Mouse (Mus musculus): ENCODE data around the gene Dlg4. TPM values are rescaled to one million over a fixed set of nuclear protein-coding genes. Genes with fewer than 3 reads are reported as not detected.
A peak's percentile ranks its signal among the peaks of the same experiment; 100 is the strongest.

The Dlg4 gene
- polyA plus RNA-seq, 1 experiment from 2014 or later = 4.7 TPM

DNA sequence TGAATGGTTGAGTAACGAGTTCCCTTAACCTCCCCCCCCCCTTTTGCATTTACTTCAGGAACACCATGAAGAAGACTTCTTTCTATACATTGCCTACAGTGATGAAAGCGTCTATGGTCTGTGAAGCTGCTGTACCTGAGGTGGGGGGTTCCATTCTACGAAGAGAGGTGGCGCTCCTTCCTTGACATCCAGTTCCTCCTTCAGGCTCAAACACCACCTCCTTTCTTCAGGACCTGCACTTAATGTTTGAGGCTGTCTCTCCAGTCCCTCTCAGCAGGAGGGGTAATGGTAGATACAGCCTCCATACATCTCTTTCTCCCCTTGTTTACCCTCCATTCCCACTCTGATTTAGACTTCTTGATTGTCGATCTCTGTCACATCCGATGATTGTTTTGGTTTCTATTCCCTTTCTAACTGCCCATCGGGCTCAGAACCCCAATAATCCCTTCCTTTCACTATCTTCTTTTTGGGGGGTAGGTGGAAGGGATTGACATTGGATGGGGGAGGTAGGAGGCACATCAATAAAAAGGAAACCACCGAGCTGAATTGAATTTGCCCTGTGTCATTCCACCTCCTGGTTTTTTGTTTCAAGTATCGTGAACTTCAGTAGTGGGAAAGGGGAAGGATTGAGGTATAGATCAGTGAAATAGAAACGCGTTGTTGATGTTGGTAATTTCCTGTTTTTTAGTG is 22.2 kb upstream of the Dlg4 start:
- 86% methylated on average over 11 of the region's 11 CpGs for WGBS
- no peak for ATAC-seq (replicated peaks; ENCODE audit: extremely low read depth, insufficient read depth, low FRiP score)
- H3K27me3 ChIP-seq (ENCODE audit: control insufficient read depth, insufficient read depth, low read length) = no peaks in the 10 kb centered on the region
- H3K36me3 ChIP-seq (ENCODE audit: control insufficient read depth, insufficient read depth) = peaks cover 37% of the 10 kb centered on the region
- peak overlapping the region; percentile 58; the same call in 1 of the 2 replicates for H3K4me2 ChIP-seq (ENCODE audit: low read depth, low read length)
- H3K4me3 ChIP-seq (ENCODE audit: low read length) = no peak overlapping the region
- no peak overlapping the region for H3K27ac ChIP-seq (ENCODE audit: low read length)
- H3K4me1 ChIP-seq (ENCODE audit: control insufficient read depth, insufficient read depth, low read length) = peaks cover 22% of the 10 kb centered on the region
- no peaks in the 10 kb centered on the region for H3K9me3 ChIP-seq (replicated peaks; ENCODE audit: control insufficient read depth, low read length)
- H3K9ac ChIP-seq (ENCODE audit: low read length) = no peak overlapping the region

DNA sequence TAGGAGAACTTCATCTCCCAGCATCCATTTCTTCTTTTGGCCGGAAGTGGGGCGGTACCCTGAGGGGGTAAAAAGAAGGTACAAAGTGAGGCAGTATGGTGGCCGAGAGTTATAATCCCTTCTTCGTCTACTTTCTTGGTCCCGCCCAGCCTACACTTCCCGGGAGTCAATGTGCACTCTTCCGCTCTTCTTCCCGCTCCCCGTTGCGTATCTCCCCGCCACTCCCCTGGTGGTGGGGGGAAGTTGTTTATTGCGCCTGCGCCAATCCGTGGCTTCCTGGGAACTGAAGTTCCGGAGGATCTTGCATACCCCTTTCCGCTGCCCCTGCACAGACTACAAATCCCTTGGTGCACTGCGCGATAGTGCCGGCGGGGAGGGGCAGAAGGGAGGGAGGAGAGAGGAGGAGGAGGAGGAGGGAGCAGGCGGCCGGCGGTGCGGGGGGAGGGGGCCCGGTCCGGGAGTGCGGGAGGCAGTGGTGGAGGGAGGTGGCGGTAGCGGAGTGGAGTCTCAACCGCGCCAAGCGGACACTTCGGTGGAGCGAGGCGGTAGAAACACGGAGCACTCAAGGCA is 21.3 kb upstream of the Dlg4 start, which contains the start of gene Phf23:
Gene Phf23, plus strand, starts transcription at position 387 of the 570 bp plus-strand sequence.
- Histone ChIP-seq H3K4me1 (ENCODE audit: control insufficient read depth, insufficient read depth, low read length) (peaks cover 20% of the 10 kb centered on the region), H3K4me2 (ENCODE audit: low read depth, low read length) (peak within 1 kb of the TSS; percentile 65), H3K27me3 (ENCODE audit: control insufficient read depth, insufficient read depth, low read length) (no peaks in the 10 kb centered on the region), H3K9ac (ENCODE audit: low read length) (peak within 1 kb of the TSS; percentile 90), H3K4me3 (ENCODE audit: low read length) (peak within 1 kb of the TSS; percentile 93), H3K9me3 (replicated peaks; ENCODE audit: control insufficient read depth, low read length) (no peaks in the 10 kb centered on the region), H3K36me3 (ENCODE audit: control insufficient read depth, insufficient read depth) (peaks cover 35% of the 10 kb centered on the region), H3K27ac (ENCODE audit: low read length) (peak within 1 kb of the TSS; percentile 99)
- peak; percentile 74 for ATAC-seq (replicated peaks; ENCODE audit: extremely low read depth, insufficient read depth, low FRiP score)
- under 1% methylated on average over 36 of the region's 36 CpGs for WGBS

GRCm38 (mm10) chr11:69996161-69997061 is 20.3 kb upstream of the Dlg4 start:
- Histone ChIP-seq H3K4me1 (ENCODE audit: control insufficient read depth, insufficient read depth, low read length) (peaks cover 21% of the 10 kb centered on the region), H3K27ac (ENCODE audit: low read length) (peak overlapping the region; percentile 99), H3K9me3 (replicated peaks; ENCODE audit: control insufficient read depth, low read length) (no peaks in the 10 kb centered on the region), H3K9ac (ENCODE audit: low read length) (peak overlapping the region; percentile 90), H3K27me3 (ENCODE audit: control insufficient read depth, insufficient read depth, low read length) (no peaks in the 10 kb centered on the region), H3K4me2 (ENCODE audit: low read depth, low read length) (peak overlapping the region; percentile 65), H3K4me3 (ENCODE audit: low read length) (peak overlapping the region; percentile 93), H3K36me3 (ENCODE audit: control insufficient read depth, insufficient read depth) (peaks cover 35% of the 10 kb centered on the region)
- 1% methylated on average over 66 of the region's 66 CpGs for WGBS
- peak; percentile 4 for ATAC-seq (replicated peaks; ENCODE audit: extremely low read depth, insufficient read depth, low FRiP score)

GRCm38 (mm10) chr11:69997070-69997509 is 19.7 kb upstream of the Dlg4 start:
- Histone ChIP-seq H3K9me3 (replicated peaks; ENCODE audit: control insufficient read depth, low read length) (no peaks in the 10 kb centered on the region), H3K4me3 (ENCODE audit: low read length) (peak overlapping the region; percentile 93), H3K9ac (ENCODE audit: low read length) (peak overlapping the region; percentile 90), H3K27ac (ENCODE audit: low read length) (peak overlapping the region; percentile 99), H3K27me3 (ENCODE audit: control insufficient read depth, insufficient read depth, low read length) (no peaks in the 10 kb centered on the region), H3K4me1 (ENCODE audit: control insufficient read depth, insufficient read depth, low read length) (peaks cover 28% of the 10 kb centered on the region), H3K36me3 (ENCODE audit: control insufficient read depth, insufficient read depth) (peaks cover 35% of the 10 kb centered on the region), H3K4me2 (ENCODE audit: low read depth, low read length) (peak overlapping the region; percentile 65)
- WGBS = 0% methylated on average over 33 of the region's 44 CpGs
- peak; percentile 56 for ATAC-seq (replicated peaks; ENCODE audit: extremely low read depth, insufficient read depth, low FRiP score)

- Histone ChIP-seq H3K9me3 (replicated peaks; ENCODE audit: control insufficient read depth, low read length) (no peaks in the 10 kb centered on the region), H3K4me3 (ENCODE audit: low read length) (no peak overlapping the region), H3K27me3 (ENCODE audit: control insufficient read depth, insufficient read depth, low read length) (no peaks in the 10 kb centered on the region), H3K4me2 (ENCODE audit: low read depth, low read length) (no peak overlapping the region), H3K9ac (ENCODE audit: low read length) (no peak overlapping the region), H3K4me1 (ENCODE audit: control insufficient read depth, insufficient read depth, low read length) (peaks cover 30% of the 10 kb centered on the region), H3K36me3 (ENCODE audit: control insufficient read depth, insufficient read depth) (peaks cover 30% of the 10 kb centered on the region), H3K27ac (ENCODE audit: low read length) (no peak overlapping the region)
- no peak for ATAC-seq (replicated peaks; ENCODE audit: extremely low read depth, insufficient read depth, low FRiP score)
- WGBS = 90% methylated on average over 27 of the region's 27 CpGs
These were observed 17.9 kb upstream of the Dlg4 start for GRCm38 (mm10) chr11:69998567-69999491.

GRCm38 (mm10) chr11:69999666-70000065 is 17.1 kb upstream of the Dlg4 start:
- H3K9ac ChIP-seq (ENCODE audit: low read length) = no peak overlapping the region
- 85% methylated on average over 8 of the region's 8 CpGs for WGBS
- ATAC-seq (replicated peaks; ENCODE audit: extremely low read depth, insufficient read depth, low FRiP score) = no peak
- peaks cover 22% of the 10 kb centered on the region for H3K36me3 ChIP-seq (ENCODE audit: control insufficient read depth, insufficient read depth)
- H3K27ac ChIP-seq (ENCODE audit: low read length) = peak overlapping the region; percentile 93; the same call in 1 of the 2 replicates
- H3K27me3 ChIP-seq (ENCODE audit: control insufficient read depth, insufficient read depth, low read length) = no peaks in the 10 kb centered on the region
- no peak overlapping the region for H3K4me2 ChIP-seq (ENCODE audit: low read depth, low read length)
- peaks cover 30% of the 10 kb centered on the region for H3K4me1 ChIP-seq (ENCODE audit: control insufficient read depth, insufficient read depth, low read length)
- no peaks in the 10 kb centered on the region for H3K9me3 ChIP-seq (replicated peaks; ENCODE audit: control insufficient read depth, low read length)
- no peak overlapping the region for H3K4me3 ChIP-seq (ENCODE audit: low read length)

DNA sequence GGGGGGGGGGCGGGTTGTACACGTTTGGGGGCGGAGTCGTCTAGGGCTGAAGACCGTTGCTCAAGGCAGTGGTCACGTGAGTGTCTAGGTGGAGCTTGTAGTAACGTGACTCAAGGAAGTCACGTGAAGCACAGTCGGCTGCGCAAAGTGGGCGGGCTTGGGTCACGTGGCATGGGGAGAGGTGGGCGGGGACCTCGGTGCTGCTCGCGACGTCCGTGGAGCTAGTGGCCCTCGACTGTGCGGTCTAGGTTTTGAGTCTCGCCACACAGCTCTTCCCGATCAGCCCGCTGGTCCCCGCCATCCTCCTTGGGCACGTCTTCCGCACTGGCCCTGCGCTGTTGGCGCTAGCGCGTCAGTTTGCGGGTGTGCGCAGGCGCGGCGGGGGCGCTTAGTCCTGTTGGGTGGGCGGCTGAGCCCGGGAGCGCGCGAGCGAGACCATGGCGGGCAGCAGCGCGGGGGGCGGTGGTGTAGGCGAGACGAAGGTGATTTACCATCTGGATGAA is 16.3 kb upstream of the Dlg4 start, which contains the start of gene Dvl2:
Gene Dvl2, plus strand, starts transcription at position 200 of the 503 bp plus-strand sequence.
- H3K9ac ChIP-seq (ENCODE audit: low read length) = peak within 1 kb of the TSS; percentile 87
- H3K4me1 ChIP-seq (ENCODE audit: control insufficient read depth, insufficient read depth, low read length) = peaks cover 28% of the 10 kb centered on the region
- H3K27ac ChIP-seq (ENCODE audit: low read length) = peak within 1 kb of the TSS; percentile 93
- no peaks in the 10 kb centered on the region for H3K27me3 ChIP-seq (ENCODE audit: control insufficient read depth, insufficient read depth, low read length)
- peak; percentile 46 for ATAC-seq (replicated peaks; ENCODE audit: extremely low read depth, insufficient read depth, low FRiP score)
- peaks cover 26% of the 10 kb centered on the region for H3K36me3 ChIP-seq (ENCODE audit: control insufficient read depth, insufficient read depth)
- no peaks in the 10 kb centered on the region for H3K9me3 ChIP-seq (replicated peaks; ENCODE audit: control insufficient read depth, low read length)
- H3K4me2 ChIP-seq (ENCODE audit: low read depth, low read length) = peak within 1 kb of the TSS; percentile 78
- peak within 1 kb of the TSS; percentile 75 for H3K4me3 ChIP-seq (ENCODE audit: low read length)
- WGBS = under 1% methylated on average over 48 of the region's 48 CpGs

DNA sequence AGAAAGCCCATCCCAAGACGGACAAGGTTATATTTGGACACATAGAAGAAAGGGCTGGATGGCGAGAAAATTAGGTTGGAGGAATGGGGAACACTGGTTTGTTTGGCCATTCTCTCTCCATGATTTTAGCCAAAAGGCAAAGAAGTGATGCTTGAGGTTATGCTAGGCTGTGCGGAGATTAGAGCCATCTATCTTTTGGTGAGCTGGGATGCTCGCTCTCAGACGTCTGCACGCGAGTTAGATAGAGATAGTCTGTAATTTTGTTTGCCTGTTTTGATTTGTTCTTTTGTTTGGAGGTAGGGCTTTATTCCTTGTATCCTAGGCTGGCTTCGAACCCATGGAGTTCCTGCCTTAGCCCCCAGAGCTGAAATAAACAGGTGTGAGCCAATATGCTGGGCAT is 15.6 kb upstream of the Dlg4 start:
- Histone ChIP-seq H3K4me3 (ENCODE audit: low read length) (peak overlapping the region; percentile 75), H3K9me3 (replicated peaks; ENCODE audit: control insufficient read depth, low read length) (no peaks in the 10 kb centered on the region), H3K27me3 (ENCODE audit: control insufficient read depth, insufficient read depth, low read length) (no peaks in the 10 kb centered on the region), H3K9ac (ENCODE audit: low read length) (peak overlapping the region; percentile 87), H3K4me1 (ENCODE audit: control insufficient read depth, insufficient read depth, low read length) (peaks cover 28% of the 10 kb centered on the region), H3K27ac (ENCODE audit: low read length) (peak overlapping the region; percentile 93), H3K36me3 (ENCODE audit: control insufficient read depth, insufficient read depth) (peaks cover 33% of the 10 kb centered on the region), H3K4me2 (ENCODE audit: low read depth, low read length) (peak overlapping the region; percentile 78)
- WGBS = 8% methylated on average over 8 of the region's 8 CpGs
- no peak for ATAC-seq (replicated peaks; ENCODE audit: extremely low read depth, insufficient read depth, low FRiP score)
